Mouse (Mus musculus): ENCODE data around the gene Ramp1. TPM values are rescaled to one million over a fixed set of nuclear protein-coding genes. Genes with fewer than 3 reads are reported as not detected.

Gene Ramp1
- polyA plus RNA-seq, 1 experiment from 2014 or later: not detected

GRCm38 (mm10) chr1:91180723-91181122 is 1.1 kb downstream of the Ramp1 start:
- no peaks in the 10 kb centered on the region for H3K27me3 ChIP-seq
- TF ChIP-seq CTCF (IDR thresholded peaks at IDR 0.05): no peak
- DNase-seq (ENCODE audit: low read depth, low spot score) (no peak), ATAC-seq (no peak)
- in situ Hi-C loops (cut with MboI; ENCODE audit: low pct_unique_long_range_greater_than_20kb): loop anchor here (5.0 kb wide), 2 partner anchors 62 to 192 kb away; no protein-coding TSS in a partner anchor
- ChIA-PET POLR2A (no interaction called here), CTCF (interaction anchor here (0.8 to 2.4 kb wide), 6 partner anchors 17 to 195 kb away, joined by 3 to 12 read pairs (median 4); no protein-coding TSS in a partner anchor)

- TF ChIP-seq CTCF (IDR thresholded peaks at IDR 0.05): no peak
- CTCF ChIA-PET: interaction anchor here (1.0 to 2.4 kb wide), 4 partner anchors 30 to 194 kb away, joined by 3 to 12 read pairs (median 4); no protein-coding TSS in a partner anchor
- DNase-seq (ENCODE audit: low read depth, low spot score): no peak
- POLR2A ChIA-PET: no interaction called here
- in situ Hi-C loops (cut with MboI; ENCODE audit: low pct_unique_long_range_greater_than_20kb): loop anchor here (5.0 kb wide), 2 partner anchors 61 to 191 kb away; no protein-coding TSS in a partner anchor
- no peaks in the 10 kb centered on the region for H3K27me3 ChIP-seq
- ATAC-seq: no peak
These were observed 1.6 kb downstream of the Ramp1 start for GRCm38 (mm10) chr1:91181261-91181660.

- POLR2A ChIA-PET: no interaction called here
- no peak for DNase-seq (ENCODE audit: low read depth, low spot score)
- no peaks in the 10 kb centered on the region for H3K27me3 ChIP-seq
- CTCF ChIA-PET: interaction anchor here (0.6 to 2.4 kb wide), 4 partner anchors 30 to 193 kb away, joined by 3 to 12 read pairs (median 4); no protein-coding TSS in a partner anchor
- in situ Hi-C loops (cut with MboI; ENCODE audit: low pct_unique_long_range_greater_than_20kb): loop anchor here (5.0 kb wide), 2 partner anchors 60 to 190 kb away; no protein-coding TSS in a partner anchor
- no peak for TF ChIP-seq CTCF (IDR thresholded peaks at IDR 0.05)
- no peak for ATAC-seq
These were observed 2.3 kb downstream of the Ramp1 start for GRCm38 (mm10) chr1:91181784-91182450.

- POLR2A ChIA-PET: interaction anchor here (1.2 kb wide), 1 partner anchor 9 kb away, joined by 3 read pairs; no protein-coding TSS in a partner anchor
- in situ Hi-C loops (cut with MboI; ENCODE audit: low pct_unique_long_range_greater_than_20kb): loop anchor here (5.0 kb wide), 2 partner anchors 59 to 189 kb away; no protein-coding TSS in a partner anchor
These were observed 3.7 kb downstream of the Ramp1 start for GRCm38 (mm10) chr1:91183305-91183704.

GRCm38 (mm10) chr1:91186677-91187076 is 7.1 kb downstream of the Ramp1 start:
- in situ Hi-C loops (cut with MboI; ENCODE audit: low pct_unique_long_range_greater_than_20kb): no loop called here
- no peak for TF ChIP-seq CTCF (IDR thresholded peaks at IDR 0.05)
- H3K27me3 ChIP-seq: no peaks in the 10 kb centered on the region
- POLR2A ChIA-PET: no interaction called here
- CTCF ChIA-PET: interaction anchor here (0.6 to 0.9 kb wide), 2 partner anchors 21 to 52 kb away, joined by 3 read pairs; no protein-coding TSS in a partner anchor
- DNase-seq (ENCODE audit: low read depth, low spot score) (no peak), ATAC-seq (no peak)

More at GRCm38 (mm10) chr1:91183305-91183704, 3.7 kb downstream of the Ramp1 start:
- TF ChIP-seq CTCF (IDR thresholded peaks at IDR 0.05): no peak
- H3K27me3 ChIP-seq: no peaks in the 10 kb centered on the region
- CTCF ChIA-PET: interaction anchor here (0.7 to 1.3 kb wide), 2 partner anchors 15 to 25 kb away, joined by 3 read pairs; no protein-coding TSS in a partner anchor
- DNase-seq (ENCODE audit: low read depth, low spot score) (no peak), ATAC-seq (no peak)

GRCm38 (mm10) chr1:91187315-91187714 is 7.7 kb downstream of the Ramp1 start:
- in situ Hi-C loops (cut with MboI; ENCODE audit: low pct_unique_long_range_greater_than_20kb): no loop called here
- TF ChIP-seq CTCF (IDR thresholded peaks at IDR 0.05): no peak
- ATAC-seq: no peak
- CTCF ChIA-PET: interaction anchor here (0.6 to 0.9 kb wide), 2 partner anchors 20 to 51 kb away, joined by 3 read pairs; no protein-coding TSS in a partner anchor
- POLR2A ChIA-PET: no interaction called here
- H3K27me3 ChIP-seq: no peaks in the 10 kb centered on the region
- DNase-seq (ENCODE audit: low read depth, low spot score): no peak

GRCm38 (mm10) chr1:91187786-91188640 is 8.4 kb downstream of the Ramp1 start:
- DNase-seq (ENCODE audit: low read depth, low spot score) (no peak), ATAC-seq (no peak)
- no peaks in the 10 kb centered on the region for H3K27me3 ChIP-seq
- POLR2A ChIA-PET: no interaction called here
- in situ Hi-C loops (cut with MboI; ENCODE audit: low pct_unique_long_range_greater_than_20kb): no loop called here
- no peak for TF ChIP-seq CTCF (IDR thresholded peaks at IDR 0.05)
- CTCF ChIA-PET: no interaction called here

- in situ Hi-C loops (cut with MboI; ENCODE audit: low pct_unique_long_range_greater_than_20kb): no loop called here
- POLR2A ChIA-PET: no interaction called here
These were observed 9.3 kb downstream of the Ramp1 start for GRCm38 (mm10) chr1:91188851-91189460.

GRCm38 (mm10) chr1:91192184-91192583 is 12.6 kb downstream of the Ramp1 start:
- no peaks in the 10 kb centered on the region for H3K27me3 ChIP-seq
- ChIA-PET CTCF (interaction anchor here (1.6 to 2.1 kb wide), 2 partner anchors 15 to 17 kb away, joined by 5 read pairs; no protein-coding TSS in a partner anchor), POLR2A (interaction anchor here (1.1 kb wide), 1 partner anchor 8 kb away, joined by 3 read pairs; no protein-coding TSS in a partner anchor)
- TF ChIP-seq CTCF (IDR thresholded peaks at IDR 0.05): no peak
- ATAC-seq (no peak), DNase-seq (ENCODE audit: low read depth, low spot score) (no peak)
- in situ Hi-C loops (cut with MboI; ENCODE audit: low pct_unique_long_range_greater_than_20kb): no loop called here

More at GRCm38 (mm10) chr1:91188851-91189460, 9.3 kb downstream of the Ramp1 start:
- H3K27me3 ChIP-seq: no peaks in the 10 kb centered on the region
- TF ChIP-seq CTCF (IDR thresholded peaks at IDR 0.05): no peak
- ATAC-seq (no peak), DNase-seq (ENCODE audit: low read depth, low spot score) (no peak)
- CTCF ChIA-PET: no interaction called here

- ATAC-seq (no peak), DNase-seq (ENCODE audit: low read depth, low spot score) (no peak)
- CTCF ChIA-PET: interaction anchor here (1.4 to 2.1 kb wide), 3 partner anchors 14 to 220 kb away, joined by 3 to 5 read pairs (median 5); no protein-coding TSS in a partner anchor
- in situ Hi-C loops (cut with MboI; ENCODE audit: low pct_unique_long_range_greater_than_20kb): no loop called here
- POLR2A ChIA-PET: interaction anchor here (0.6 kb wide), 1 partner anchor 106 kb away, joined by 3 read pairs; no protein-coding TSS in a partner anchor
- TF ChIP-seq CTCF (IDR thresholded peaks at IDR 0.05): no peak
- no peaks in the 10 kb centered on the region for H3K27me3 ChIP-seq
These were observed 13.6 kb downstream of the Ramp1 start for GRCm38 (mm10) chr1:91193242-91193641.

Data from Patski (cell line).